Mouse (Mus musculus): ENCODE measurements around the gene 5730522E02Rik. TPM values are rescaled to one million over a fixed set of nuclear protein-coding genes. Genes with fewer than 3 reads are reported as not detected.

The 5730522E02Rik gene
- total RNA-seq, 2 experiments from 2014 or later, result 10.5 to 13.7 TPM

- DNase-seq (ENCODE audit: low spot score in 2 of 2), result peak; percentile 61 to 81
Observed at GRCm38 (mm10) chr11:25853032-25853431, 357.5 kb downstream of the 5730522E02Rik start.

- DNase-seq (ENCODE audit: low spot score in 2 of 2), result no peak
Observed at GRCm38 (mm10) chr11:25848824-25849644, 361.5 kb downstream of the 5730522E02Rik start.

- DNase-seq (ENCODE audit: low spot score in 2 of 2), result peak in 1 of 2 experiments; percentile 40
Observed at GRCm38 (mm10) chr11:25838451-25838850, 372.1 kb downstream of the 5730522E02Rik start.

GRCm38 (mm10) chr11:25819789-25820188, 390.8 kb downstream of the 5730522E02Rik start:
- no peak for DNase-seq (ENCODE audit: low spot score in 2 of 2)

GRCm38 (mm10) chr11:25813446-25813845, 397.1 kb downstream of the 5730522E02Rik start:
- no peak for DNase-seq (ENCODE audit: low spot score in 2 of 2)

GRCm38 (mm10) chr11:25787691-25788090, 422.9 kb downstream of the 5730522E02Rik start:
- no peak for DNase-seq (ENCODE audit: low spot score in 2 of 2)

GRCm38 (mm10) chr11:25772231-25772630, 438.3 kb downstream of the 5730522E02Rik start:
- no peak for DNase-seq (ENCODE audit: low spot score in 2 of 2)

- DNase-seq (ENCODE audit: low spot score in 2 of 2), result no peak
Observed at GRCm38 (mm10) chr11:25770991-25771568, 439.5 kb downstream of the 5730522E02Rik start.

- no peak for DNase-seq (ENCODE audit: low spot score in 2 of 2)
Observed at GRCm38 (mm10) chr11:25767584-25768333, 442.8 kb downstream of the 5730522E02Rik start.

GRCm38 (mm10) chr11:25753156-25753899, 457.2 kb downstream of the 5730522E02Rik start:
- no peak for DNase-seq (ENCODE audit: low spot score in 2 of 2)

- no peak for DNase-seq (ENCODE audit: low spot score in 2 of 2)
Observed at GRCm38 (mm10) chr11:25752418-25752817, 458.1 kb downstream of the 5730522E02Rik start.

GRCm38 (mm10) chr11:25747098-25747862, 463.3 kb downstream of the 5730522E02Rik start:
- DNase-seq (ENCODE audit: low spot score in 2 of 2), result no peak

GRCm38 (mm10) chr11:25743664-25744063, 466.9 kb downstream of the 5730522E02Rik start:
- no peak for DNase-seq (ENCODE audit: low spot score in 2 of 2)

GRCm38 (mm10) chr11:25737255-25737654, 473.3 kb downstream of the 5730522E02Rik start:
- DNase-seq (ENCODE audit: low spot score in 2 of 2), result peak; percentile 34 to 50

- no peak for DNase-seq (ENCODE audit: low spot score in 2 of 2)
Observed at GRCm38 (mm10) chr11:25729476-25729875, 481.1 kb downstream of the 5730522E02Rik start.

- peak; percentile 65 to 86 for DNase-seq (ENCODE audit: low spot score in 2 of 2)
Observed at GRCm38 (mm10) chr11:25715447-25716321, 494.9 kb downstream of the 5730522E02Rik start.

GRCm38 (mm10) chr11:25710559-25710958, 500.0 kb downstream of the 5730522E02Rik start:
- no peak for DNase-seq (ENCODE audit: low spot score in 2 of 2)

- no peak for DNase-seq (ENCODE audit: low spot score in 2 of 2)
Observed at GRCm38 (mm10) chr11:25709892-25710291, 500.7 kb downstream of the 5730522E02Rik start.

All from layer of hippocampus, adult 18-20 months (tissue).